Mouse (Mus musculus) ES-CJ7 (cell line): ENCODE measurements at regions not wholly inside any gene's neighbourhood (a gene's known extent, or its start where the extent isn't known, plus 50 kb on each side); places are given as distances from the start of the nearest gene placed in this dataset.
A peak's percentile ranks its signal among the peaks of the same experiment; 100 is the strongest.
"Not testable (repeated sequence)": the region's sequence is repeated elsewhere in the genome, so short reads cannot be mapped to it uniquely, and the experiment has no call there.

Experiments
- DNase-seq: peaks from one replicate; pipeline ENCODE4 v3.0.0; 2011; ENCODE audit warnings: low read depth, low spot score

- no peak for DNase-seq
Measured at GRCm38 (mm10) chr3:6118721-6119120, 368.1 kb downstream of the Gm8797 start.

- not testable (repeated sequence) for DNase-seq
Measured at GRCm38 (mm10) chr3:6135754-6136153, 385.1 kb downstream of the Gm8797 start.

- peak; percentile 20 for DNase-seq
Measured at GRCm38 (mm10) chr3:6137374-6137773, 386.8 kb downstream of the Gm8797 start.

GRCm38 (mm10) chr3:6173775-6174174, 423.2 kb downstream of the Gm8797 start:
- DNase-seq = peak; percentile 90

- no peak for DNase-seq
Measured at GRCm38 (mm10) chr3:6182533-6182932, 431.9 kb downstream of the Gm8797 start.

- no peak for DNase-seq
Measured at GRCm38 (mm10) chr3:6183400-6183799, 432.8 kb downstream of the Gm8797 start.

- no peak for DNase-seq
Measured at GRCm38 (mm10) chr3:6204656-6205055, 415.6 kb downstream of the 1700008P02Rik start.

- no peak for DNase-seq
Measured at GRCm38 (mm10) chr3:6228685-6229084, 391.6 kb downstream of the 1700008P02Rik start.
